Mouse (Mus musculus): ENCODE data around the gene Smarcc1. TPM values are rescaled to one million over a fixed set of nuclear protein-coding genes. Genes with fewer than 3 reads are reported as not detected.

The Smarcc1 gene
- polyA plus RNA-seq, 1 experiment from 2014 or later: 91.3 TPM

DNA sequence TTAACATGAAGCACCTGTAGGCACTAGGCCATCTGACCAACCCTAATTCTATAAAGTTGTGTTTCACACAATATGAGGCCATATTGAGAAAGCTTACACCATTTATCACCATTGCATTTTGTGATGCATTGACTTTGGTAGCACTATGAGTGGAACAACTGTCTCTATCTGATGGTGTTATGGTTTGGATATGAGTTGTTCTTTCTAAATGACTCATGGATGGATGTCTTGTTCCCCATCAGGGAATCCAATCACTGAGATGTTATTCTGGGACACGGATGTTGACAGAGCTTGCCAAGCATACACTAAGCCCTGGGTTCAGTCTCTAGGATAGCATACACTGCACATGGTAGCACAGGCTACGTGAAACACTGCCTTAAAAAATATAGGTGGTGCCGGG is 154.8 kb downstream of the Smarcc1 start:
- H3K9ac ChIP-seq: no peak overlapping the region
- no peaks in the 10 kb centered on the region for H3K4me1 ChIP-seq (replicated peaks)
- H3K4me3 ChIP-seq (replicated peaks): no peak overlapping the region
- no peaks in the 10 kb centered on the region for H3K36me3 ChIP-seq
- WGBS: 87% methylated on average over 3 of the region's 3 CpGs
- H3K9me3 ChIP-seq: no peaks in the 10 kb centered on the region
- ATAC-seq: no peak
- no peak overlapping the region for H3K4me2 ChIP-seq (replicated peaks)
- H3K27ac ChIP-seq: no peak overlapping the region
- H3K27me3 ChIP-seq (replicated peaks): no peaks in the 10 kb centered on the region

DNA sequence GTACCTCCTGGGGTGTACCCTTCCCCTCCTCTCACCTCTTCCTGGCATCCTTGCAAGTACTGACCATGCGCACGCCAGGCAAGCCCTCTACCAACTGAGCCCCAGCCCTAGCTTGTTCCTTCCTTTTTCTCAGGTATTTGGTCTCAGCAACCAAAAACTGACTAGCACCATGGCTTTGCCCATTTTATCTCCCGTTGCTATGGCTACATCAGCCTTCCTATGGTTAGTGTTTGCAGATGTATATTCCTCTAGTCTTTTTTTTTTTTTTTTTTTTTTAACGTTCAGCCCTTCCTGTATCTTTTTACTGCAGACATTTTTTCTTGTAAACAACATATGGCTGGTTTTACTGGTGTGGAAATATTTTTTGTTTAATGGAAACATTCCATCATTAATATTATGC is 156.0 kb downstream of the Smarcc1 start:
- WGBS: 60% methylated on average over 4 of the region's 4 CpGs
- Histone ChIP-seq H3K27me3 (replicated peaks) (no peaks in the 10 kb centered on the region), H3K27ac (no peak overlapping the region), H3K9ac (no peak overlapping the region), H3K36me3 (no peaks in the 10 kb centered on the region), H3K4me3 (replicated peaks) (no peak overlapping the region), H3K4me1 (replicated peaks) (no peaks in the 10 kb centered on the region), H3K4me2 (replicated peaks) (no peak overlapping the region), H3K9me3 (no peaks in the 10 kb centered on the region)
- no peak for ATAC-seq

DNA sequence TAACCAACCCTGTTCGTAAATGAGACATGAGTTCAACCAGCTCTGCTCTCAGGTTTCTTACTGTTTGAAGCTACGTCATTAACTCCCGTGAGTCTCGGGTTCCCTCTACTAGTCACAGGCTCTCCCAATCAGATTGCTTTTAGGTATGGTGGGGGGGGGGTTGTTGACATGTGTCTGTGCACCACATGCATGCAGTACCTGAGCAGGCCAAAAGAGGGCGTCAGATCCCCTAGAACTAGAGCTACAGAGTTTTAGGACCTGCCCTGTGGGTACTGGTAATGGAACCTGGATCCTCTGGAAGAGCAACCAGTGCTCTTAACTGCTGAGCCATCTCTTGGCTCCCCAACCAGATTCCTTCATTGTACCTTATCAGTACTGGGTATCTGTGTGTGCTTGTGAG is 158.4 kb downstream of the Smarcc1 start:
- Histone ChIP-seq H3K27ac (no peak overlapping the region), H3K9ac (no peak overlapping the region), H3K4me3 (replicated peaks) (no peak overlapping the region), H3K27me3 (replicated peaks) (no peaks in the 10 kb centered on the region), H3K9me3 (no peaks in the 10 kb centered on the region), H3K4me1 (replicated peaks) (no peaks in the 10 kb centered on the region), H3K36me3 (no peaks in the 10 kb centered on the region), H3K4me2 (replicated peaks) (no peak overlapping the region)
- ATAC-seq: no peak
- 66% methylated on average over 5 of the region's 5 CpGs for WGBS

- no peak for ATAC-seq
- Histone ChIP-seq H3K9me3 (no peaks in the 10 kb centered on the region), H3K9ac (no peak overlapping the region), H3K4me1 (replicated peaks) (no peaks in the 10 kb centered on the region), H3K4me3 (replicated peaks) (no peak overlapping the region), H3K36me3 (no peaks in the 10 kb centered on the region), H3K4me2 (replicated peaks) (no peak overlapping the region), H3K27ac (no peak overlapping the region), H3K27me3 (replicated peaks) (no peaks in the 10 kb centered on the region)
- WGBS: 56% methylated on average over 8 of the region's 8 CpGs
These were observed 159.9 kb downstream of the Smarcc1 start for GRCm38 (mm10) chr9:110277431-110277881.

GRCm38 (mm10) chr9:110284075-110284697 is 166.7 kb downstream of the Smarcc1 start:
- 93% methylated on average over 10 of the region's 10 CpGs for WGBS
- Histone ChIP-seq H3K27ac (no peak overlapping the region), H3K4me1 (replicated peaks) (no peaks in the 10 kb centered on the region), H3K4me2 (replicated peaks) (no peak overlapping the region), H3K36me3 (no peaks in the 10 kb centered on the region), H3K9ac (no peak overlapping the region), H3K9me3 (no peaks in the 10 kb centered on the region), H3K27me3 (replicated peaks) (no peaks in the 10 kb centered on the region), H3K4me3 (replicated peaks) (no peak overlapping the region)
- ATAC-seq: no peak

DNA sequence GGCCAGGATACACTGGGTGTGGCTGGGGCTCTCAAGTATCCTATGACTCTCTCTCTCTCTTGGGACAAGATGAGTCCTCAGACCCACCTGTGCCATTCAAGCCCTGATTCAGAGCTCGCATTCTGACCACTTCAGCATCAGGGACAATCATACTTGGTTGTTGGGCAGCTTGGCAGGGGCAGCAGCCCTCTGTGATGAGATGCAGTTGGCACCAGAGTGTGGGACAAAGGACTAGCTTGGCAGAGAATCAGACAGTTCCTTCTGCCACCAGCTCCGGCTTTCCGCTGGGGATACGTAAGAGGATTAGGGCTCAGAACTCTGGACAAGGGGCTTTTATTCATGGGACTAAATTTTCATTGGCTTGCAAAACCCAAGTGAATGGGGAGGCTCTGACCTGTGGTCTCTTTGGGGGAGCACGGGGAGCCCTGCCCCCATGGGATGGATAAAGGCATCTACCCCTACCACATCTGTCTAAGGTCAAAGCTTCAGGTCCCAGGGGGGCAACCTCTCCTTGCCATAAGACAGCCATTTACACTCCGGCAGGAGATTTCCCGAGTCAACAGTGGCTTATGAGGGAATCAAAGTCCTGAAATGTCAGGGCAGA is 169.9 kb downstream of the Smarcc1 start:
- no peak for ATAC-seq
- H3K9ac ChIP-seq: no peak overlapping the region
- no peaks in the 10 kb centered on the region for H3K27me3 ChIP-seq (replicated peaks)
- no peaks in the 10 kb centered on the region for H3K36me3 ChIP-seq
- H3K4me1 ChIP-seq (replicated peaks): no peaks in the 10 kb centered on the region
- no peaks in the 10 kb centered on the region for H3K9me3 ChIP-seq
- no peak overlapping the region for H3K27ac ChIP-seq
- 82% methylated on average over 7 of the region's 7 CpGs for WGBS
- no peak overlapping the region for H3K4me2 ChIP-seq (replicated peaks)
- H3K4me3 ChIP-seq (replicated peaks): no peak overlapping the region

Other genes starting within 250 kb of the Smarcc1 start
- 32.1 and 32.5 TPM in 2 replicates for gene Cdc25a, start 242.1 kb upstream of the Smarcc1 start, polyA plus RNA-seq (2015; fragmentation: Nextera tagmentation; extraction: Ambion mirVana)
- gene Map4, start 186.2 kb upstream of the Smarcc1 start, polyA plus RNA-seq (2015; fragmentation: Nextera tagmentation; extraction: Ambion mirVana): 53.0 and 54.4 TPM in 2 replicates
- 92.7 and 98.1 TPM in 2 replicates for gene Dhx30, start 122 bp downstream of the Smarcc1 start, polyA plus RNA-seq (2015; fragmentation: Nextera tagmentation; extraction: Ambion mirVana)
- 3.9 and 4.6 TPM in 2 replicates for gene Cspg5, start 126.1 kb downstream of the Smarcc1 start, polyA plus RNA-seq (2015; fragmentation: Nextera tagmentation; extraction: Ambion mirVana)
- gene Elp6, start 187.5 kb downstream of the Smarcc1 start, polyA plus RNA-seq (2015; fragmentation: Nextera tagmentation; extraction: Ambion mirVana): 22.0 and 22.3 TPM in 2 replicates
- gene Scap, start 215.6 kb downstream of the Smarcc1 start, polyA plus RNA-seq (2015; fragmentation: Nextera tagmentation; extraction: Ambion mirVana): 29.7 and 31.4 TPM in 2 replicates